Mouse (Mus musculus): ENCODE measurements at regions not wholly inside any gene's neighbourhood (a gene's known extent, or its start where the extent isn't known, plus 50 kb on each side); places are given as distances from the start of the nearest gene placed in this dataset.

GRCm38 (mm10) chr4:87696921-87697320, 336.2 kb downstream of the Mllt3 start:
- Histone ChIP-seq H3K27ac (no peak overlapping the region), H3K4me1 (replicated peaks; ENCODE audit: insufficient read depth, low read length) (no peaks in the 10 kb centered on the region), H3K27me3 (ENCODE audit: insufficient read depth, low read length) (no peaks in the 10 kb centered on the region), H3K36me3 (ENCODE audit: insufficient read depth, low read length) (no peaks in the 10 kb centered on the region), H3K9me3 (replicated peaks; ENCODE audit: low read length) (no peaks in the 10 kb centered on the region), H3K4me2 (ENCODE audit: low read length) (no peak overlapping the region), H3K4me3 (replicated peaks; ENCODE audit: low read depth, low read length) (no peak overlapping the region), H3K9ac (ENCODE audit: low read depth, low read length) (no peak overlapping the region)
- no peak for ATAC-seq (replicated peaks; ENCODE audit: low FRiP score, low read depth)
- no peak for TF ChIP-seq CTCF (IDR thresholded peaks at IDR 0.05; ENCODE audit: low read depth)
- 84% methylated on average over 4 of the region's 4 CpGs for WGBS
- no peak for DNase-seq (ENCODE audit: low spot score)

- WGBS, result 96% methylated on average over 5 of the region's 5 CpGs
These were observed 337.4 kb downstream of the Mllt3 start for GRCm38 (mm10) chr4:87695811-87696210.

GRCm38 (mm10) chr4:87692741-87693140, 340.4 kb downstream of the Mllt3 start:
- 94% methylated on average over 2 of the region's 2 CpGs for WGBS
- no peak for ATAC-seq (replicated peaks; ENCODE audit: low FRiP score, low read depth)

More at GRCm38 (mm10) chr4:87695811-87696210, 337.4 kb downstream of the Mllt3 start:
- Histone ChIP-seq H3K4me3 (replicated peaks; ENCODE audit: low read depth, low read length) (no peak overlapping the region), H3K36me3 (ENCODE audit: insufficient read depth, low read length) (no peaks in the 10 kb centered on the region), H3K27ac (no peak overlapping the region), H3K4me2 (ENCODE audit: low read length) (no peak overlapping the region), H3K27me3 (ENCODE audit: insufficient read depth, low read length) (no peaks in the 10 kb centered on the region), H3K4me1 (replicated peaks; ENCODE audit: insufficient read depth, low read length) (no peaks in the 10 kb centered on the region), H3K9ac (ENCODE audit: low read depth, low read length) (no peak overlapping the region), H3K9me3 (replicated peaks; ENCODE audit: low read length) (no peaks in the 10 kb centered on the region)
- DNase-seq (ENCODE audit: low spot score), result no peak
- no peak for ATAC-seq (replicated peaks; ENCODE audit: low FRiP score, low read depth)
- no peak for TF ChIP-seq CTCF (IDR thresholded peaks at IDR 0.05; ENCODE audit: low read depth)

GRCm38 (mm10) chr4:87684952-87685351, 348.2 kb downstream of the Mllt3 start:
- Histone ChIP-seq H3K9ac (ENCODE audit: low read depth, low read length) (no peak overlapping the region), H3K4me1 (replicated peaks; ENCODE audit: insufficient read depth, low read length) (no peaks in the 10 kb centered on the region), H3K36me3 (ENCODE audit: insufficient read depth, low read length) (no peaks in the 10 kb centered on the region), H3K4me2 (ENCODE audit: low read length) (no peak overlapping the region), H3K27ac (no peak overlapping the region), H3K9me3 (replicated peaks; ENCODE audit: low read length) (no peaks in the 10 kb centered on the region), H3K27me3 (ENCODE audit: insufficient read depth, low read length) (no peaks in the 10 kb centered on the region), H3K4me3 (replicated peaks; ENCODE audit: low read depth, low read length) (no peak overlapping the region)
- DNase-seq (ENCODE audit: low spot score), result no peak
- no peak for TF ChIP-seq CTCF (IDR thresholded peaks at IDR 0.05; ENCODE audit: low read depth)
- WGBS, result 43% methylated on average over 1 of the region's 1 CpGs
- ATAC-seq (replicated peaks; ENCODE audit: low FRiP score, low read depth), result no peak

More at GRCm38 (mm10) chr4:87692741-87693140, 340.4 kb downstream of the Mllt3 start:
- Histone ChIP-seq H3K27ac (no peak overlapping the region), H3K27me3 (ENCODE audit: insufficient read depth, low read length) (no peaks in the 10 kb centered on the region), H3K9ac (ENCODE audit: low read depth, low read length) (no peak overlapping the region), H3K4me2 (ENCODE audit: low read length) (no peak overlapping the region), H3K4me3 (replicated peaks; ENCODE audit: low read depth, low read length) (no peak overlapping the region), H3K4me1 (replicated peaks; ENCODE audit: insufficient read depth, low read length) (no peaks in the 10 kb centered on the region), H3K9me3 (replicated peaks; ENCODE audit: low read length) (no peaks in the 10 kb centered on the region), H3K36me3 (ENCODE audit: insufficient read depth, low read length) (no peaks in the 10 kb centered on the region)
- no peak for DNase-seq (ENCODE audit: low spot score)
- no peak for TF ChIP-seq CTCF (IDR thresholded peaks at IDR 0.05; ENCODE audit: low read depth)

- H3K9ac ChIP-seq (ENCODE audit: low read depth, low read length), result no peak overlapping the region
- no peaks in the 10 kb centered on the region for H3K27me3 ChIP-seq (ENCODE audit: insufficient read depth, low read length)
- H3K4me1 ChIP-seq (replicated peaks; ENCODE audit: insufficient read depth, low read length), result no peaks in the 10 kb centered on the region
- no peaks in the 10 kb centered on the region for H3K36me3 ChIP-seq (ENCODE audit: insufficient read depth, low read length)
- H3K4me3 ChIP-seq (replicated peaks; ENCODE audit: low read depth, low read length), result no peak overlapping the region
- TF ChIP-seq CTCF (IDR thresholded peaks at IDR 0.05; ENCODE audit: low read depth), result no peak
- H3K4me2 ChIP-seq (ENCODE audit: low read length), result no peak overlapping the region
- H3K9me3 ChIP-seq (replicated peaks; ENCODE audit: low read length), result no peaks in the 10 kb centered on the region
- 85% methylated on average over 2 of the region's 2 CpGs for WGBS
- H3K27ac ChIP-seq, result no peak overlapping the region
- ATAC-seq (replicated peaks; ENCODE audit: low FRiP score, low read depth) (no peak), DNase-seq (ENCODE audit: low spot score) (no peak)
These were observed 350.4 kb downstream of the Mllt3 start for GRCm38 (mm10) chr4:87682783-87683182.

- no peak for ATAC-seq (replicated peaks; ENCODE audit: low FRiP score, low read depth)
These were observed 362.1 kb downstream of the Mllt3 start for GRCm38 (mm10) chr4:87671101-87671500.

GRCm38 (mm10) chr4:87670167-87670566, 363.0 kb downstream of the Mllt3 start:
- TF ChIP-seq CTCF (IDR thresholded peaks at IDR 0.05; ENCODE audit: low read depth), result no peak
- H3K27ac ChIP-seq, result no peak overlapping the region
- H3K4me1 ChIP-seq (replicated peaks; ENCODE audit: insufficient read depth, low read length), result no peaks in the 10 kb centered on the region
- no peaks in the 10 kb centered on the region for H3K36me3 ChIP-seq (ENCODE audit: insufficient read depth, low read length)
- no peak overlapping the region for H3K4me3 ChIP-seq (replicated peaks; ENCODE audit: low read depth, low read length)
- no peak overlapping the region for H3K4me2 ChIP-seq (ENCODE audit: low read length)
- no peak for ATAC-seq (replicated peaks; ENCODE audit: low FRiP score, low read depth)
- no peaks in the 10 kb centered on the region for H3K9me3 ChIP-seq (replicated peaks; ENCODE audit: low read length)
- no peaks in the 10 kb centered on the region for H3K27me3 ChIP-seq (ENCODE audit: insufficient read depth, low read length)
- WGBS, result 40% methylated on average over 2 of the region's 2 CpGs
- no peak for DNase-seq (ENCODE audit: low spot score)
- no peak overlapping the region for H3K9ac ChIP-seq (ENCODE audit: low read depth, low read length)

More at GRCm38 (mm10) chr4:87671101-87671500, 362.1 kb downstream of the Mllt3 start:
- no peak for TF ChIP-seq CTCF (IDR thresholded peaks at IDR 0.05; ENCODE audit: low read depth)
- DNase-seq (ENCODE audit: low spot score), result no peak
- H3K36me3 ChIP-seq (ENCODE audit: insufficient read depth, low read length), result no peaks in the 10 kb centered on the region
- no peak overlapping the region for H3K9ac ChIP-seq (ENCODE audit: low read depth, low read length)
- 58% methylated on average over 3 of the region's 3 CpGs for WGBS
- H3K4me1 ChIP-seq (replicated peaks; ENCODE audit: insufficient read depth, low read length), result no peaks in the 10 kb centered on the region
- no peaks in the 10 kb centered on the region for H3K27me3 ChIP-seq (ENCODE audit: insufficient read depth, low read length)
- H3K27ac ChIP-seq, result no peak overlapping the region
- H3K4me3 ChIP-seq (replicated peaks; ENCODE audit: low read depth, low read length), result no peak overlapping the region
- no peaks in the 10 kb centered on the region for H3K9me3 ChIP-seq (replicated peaks; ENCODE audit: low read length)
- no peak overlapping the region for H3K4me2 ChIP-seq (ENCODE audit: low read length)
